Mouse (Mus musculus) left cerebral cortex, adult 9 months (tissue): Measurements from ENCODE around the gene Nmu.
A peak's percentile ranks its signal among the peaks of the same experiment; 100 is the strongest.

Experiments
- DNase-seq, 2 experiments: peaks; one replicate each; pipeline ENCODE4 v3.0.0; 2022; ENCODE audit warnings: low spot score in 2 of 2

Gene Nmu

GRCm38 (mm10) chr5:76363453-76364104 is at the start of gene Nmu:
Gene Nmu, minus strand, starts transcription at chr5:76363788.
- no peak for DNase-seq

GRCm38 (mm10) chr5:76411697-76412096 is 48.1 kb upstream of the Nmu start:
- no peak for DNase-seq

DNA sequence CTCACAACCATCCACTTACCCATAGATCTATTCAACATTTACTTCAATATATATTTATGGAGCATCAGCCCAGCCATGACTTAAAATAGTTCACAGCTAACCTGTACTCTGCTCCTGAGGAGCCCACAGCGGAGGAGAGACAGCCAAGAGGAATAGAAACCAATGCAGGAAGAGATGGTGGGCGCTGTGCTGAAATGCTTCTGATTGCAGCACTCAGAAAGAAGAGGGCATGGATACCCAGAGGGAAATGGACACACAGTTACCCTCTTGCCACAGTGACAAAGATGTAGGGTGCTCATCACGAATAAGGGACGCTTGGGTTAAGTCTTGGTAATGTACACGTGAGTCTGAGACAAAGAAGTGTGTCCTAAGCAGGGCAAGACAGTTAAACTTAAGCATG is 30.8 kb upstream of the Nmu start:
- DNase-seq: no peak

DNA sequence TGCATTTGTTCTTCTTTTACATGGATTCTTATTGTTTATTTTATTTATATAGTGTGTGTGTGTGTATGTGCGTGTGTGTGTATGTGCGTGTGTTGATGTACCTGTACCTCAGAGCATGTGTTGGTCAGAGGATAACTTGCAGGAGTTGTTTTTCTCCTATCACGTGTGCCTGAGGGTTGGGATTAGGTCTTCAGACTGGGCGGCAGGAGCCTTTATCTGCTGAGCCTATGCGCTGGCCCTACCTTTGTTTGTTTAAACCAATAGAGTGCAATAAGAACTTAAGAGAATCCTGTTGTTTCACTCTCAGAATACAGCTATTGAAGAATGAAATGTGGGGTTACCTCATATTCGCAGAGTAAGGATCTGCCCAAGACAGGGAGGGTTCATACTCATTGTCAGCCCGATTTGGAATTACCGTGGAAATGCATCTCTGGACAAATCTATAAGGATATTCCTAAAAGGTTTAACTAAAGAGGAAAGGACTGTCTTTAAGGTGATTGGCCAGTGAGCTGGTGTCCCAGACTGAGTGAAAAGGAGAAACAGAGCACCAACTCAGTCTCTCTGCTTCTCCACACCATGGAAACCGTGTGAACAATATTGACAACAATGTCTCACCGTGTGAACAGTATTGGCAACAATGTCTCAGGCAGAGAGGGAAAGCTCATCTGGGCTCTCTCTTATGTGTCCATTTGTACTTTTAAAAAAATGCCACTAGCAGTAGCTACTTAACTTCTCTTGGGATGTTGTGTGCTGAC is 25.6 kb upstream of the Nmu start:
- no peak for DNase-seq

- no peak for DNase-seq
Measured at GRCm38 (mm10) chr5:76388474-76388873, 24.9 kb upstream of the Nmu start.

DNA sequence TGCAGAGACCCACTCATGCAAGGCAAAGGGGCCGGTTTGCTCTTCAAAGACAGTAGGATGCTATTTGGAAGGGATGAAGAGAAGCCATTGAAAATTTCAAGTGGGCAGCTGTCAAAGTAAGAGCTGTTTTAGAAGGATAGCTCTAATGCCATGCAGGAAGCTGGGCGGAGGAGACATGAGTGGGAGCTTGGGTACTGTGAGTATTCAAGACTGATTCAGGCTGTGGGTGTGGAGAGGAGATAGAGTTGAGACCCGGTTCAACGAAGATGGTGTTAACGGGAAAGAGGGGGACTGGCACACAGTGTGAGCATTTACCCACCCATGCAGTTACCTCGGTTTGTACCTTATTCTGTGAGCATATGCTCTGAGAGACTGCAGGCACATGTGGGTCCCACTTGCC is 20.1 kb upstream of the Nmu start:
- DNase-seq: peak in 1 of 2 experiments; percentile 34

- no peak for DNase-seq
Measured at GRCm38 (mm10) chr5:76381836-76382235, 18.2 kb upstream of the Nmu start.

DNA sequence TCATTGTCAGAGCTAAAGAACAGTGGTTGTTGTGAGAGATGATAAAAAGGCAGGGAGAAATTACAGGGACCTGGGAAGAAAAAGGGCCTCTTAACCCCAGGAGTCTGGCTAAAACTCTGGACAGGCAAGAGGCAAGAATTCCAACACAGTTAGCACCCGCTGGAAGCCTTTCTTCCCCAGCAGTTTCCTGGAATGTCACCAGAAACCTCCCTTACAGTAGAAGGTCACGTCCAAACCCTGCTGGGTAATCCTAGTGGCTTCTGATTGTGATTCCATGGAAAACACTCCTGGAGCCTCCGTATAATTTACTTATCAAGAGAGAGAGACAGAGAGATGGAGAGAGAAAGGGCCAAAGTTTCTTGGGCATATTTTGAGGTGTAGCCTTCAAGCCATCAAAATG is 15.6 kb upstream of the Nmu start:
- DNase-seq: no peak

DNA sequence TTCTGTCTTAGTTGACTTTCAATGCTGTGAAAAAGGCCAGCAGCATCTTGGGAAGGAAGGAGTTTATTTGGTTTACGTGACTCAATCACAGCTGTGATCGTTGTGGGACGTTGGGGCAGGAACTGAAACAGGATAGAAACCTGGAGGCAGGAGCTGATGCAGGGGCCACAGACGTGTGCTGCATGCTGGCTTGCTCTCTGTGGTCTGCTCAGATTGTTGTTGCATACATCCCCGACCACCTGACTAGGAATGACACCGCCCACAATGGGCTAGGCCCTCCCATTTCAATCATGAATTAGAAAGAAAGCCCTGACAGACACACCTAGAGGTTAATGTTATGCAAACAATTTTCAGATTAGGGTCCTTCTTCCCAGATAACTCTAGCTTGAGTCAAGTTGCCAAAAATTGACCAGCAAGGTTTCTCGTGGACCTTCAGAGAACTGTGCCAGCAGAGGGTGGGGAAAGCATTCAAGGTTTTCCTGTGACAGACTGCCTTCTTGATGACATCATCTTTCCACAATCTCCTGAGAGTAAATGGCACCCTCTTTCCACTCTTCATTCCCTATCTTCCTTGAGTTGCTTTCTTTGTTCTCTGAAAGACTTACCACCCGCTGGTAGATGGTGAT is 5.7 kb upstream of the Nmu start:
- no peak for DNase-seq

- no peak for DNase-seq
Measured at GRCm38 (mm10) chr5:76365406-76365805, 1.8 kb upstream of the Nmu start.

GRCm38 (mm10) chr5:76360786-76361185 is 2.8 kb downstream of the Nmu start:
- no peak for DNase-seq

- DNase-seq: no peak
Measured at GRCm38 (mm10) chr5:76360057-76360456, 3.5 kb downstream of the Nmu start.

- DNase-seq: peak in 1 of 2 experiments; percentile 5
Measured at GRCm38 (mm10) chr5:76351953-76352611, 11.5 kb downstream of the Nmu start.

GRCm38 (mm10) chr5:76351537-76351936 is 12.1 kb downstream of the Nmu start:
- no peak for DNase-seq

DNA sequence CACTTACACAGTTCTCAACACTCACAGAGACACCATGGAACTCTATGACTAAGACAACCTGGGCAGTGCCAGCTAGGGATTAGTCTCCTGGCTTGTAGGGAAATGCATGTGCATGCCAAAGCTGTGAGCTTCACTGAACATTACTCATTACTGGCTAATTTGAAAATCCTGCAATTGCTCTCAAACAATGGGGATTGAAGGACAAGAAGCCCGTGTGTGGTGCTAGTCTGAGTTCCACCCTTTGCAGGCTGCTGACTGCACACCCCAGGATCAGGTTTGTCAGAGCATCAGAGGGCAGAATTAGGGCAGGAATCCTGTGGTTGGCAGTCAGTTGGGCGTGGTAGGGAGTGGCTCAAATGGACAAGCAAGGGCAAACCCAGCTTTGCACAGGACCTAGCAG is 17.5 kb downstream of the Nmu start:
- DNase-seq: peak in 1 of 2 experiments; percentile 34

- no peak for DNase-seq
Measured at GRCm38 (mm10) chr5:76340931-76341330, 22.7 kb downstream of the Nmu start.

DNA sequence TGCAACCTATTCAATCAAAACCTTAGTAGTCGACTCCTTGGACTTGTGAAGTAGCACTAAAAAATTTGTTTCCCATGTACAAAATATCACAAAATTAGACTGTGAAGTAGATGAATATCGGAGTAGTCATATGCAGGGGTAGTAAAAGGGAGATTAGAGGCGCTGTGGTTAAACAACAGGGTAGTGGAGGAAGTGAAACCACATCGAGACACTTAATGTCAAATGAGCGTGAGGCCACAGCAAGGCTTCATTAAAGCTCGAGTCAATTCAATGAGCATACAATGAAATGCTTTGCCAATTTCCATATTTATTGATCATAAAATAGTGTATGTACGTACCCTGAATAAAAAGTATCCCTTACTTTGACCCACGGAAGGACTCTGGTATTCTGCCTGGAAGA is 26.5 kb downstream of the Nmu start:
- DNase-seq: no peak

DNA sequence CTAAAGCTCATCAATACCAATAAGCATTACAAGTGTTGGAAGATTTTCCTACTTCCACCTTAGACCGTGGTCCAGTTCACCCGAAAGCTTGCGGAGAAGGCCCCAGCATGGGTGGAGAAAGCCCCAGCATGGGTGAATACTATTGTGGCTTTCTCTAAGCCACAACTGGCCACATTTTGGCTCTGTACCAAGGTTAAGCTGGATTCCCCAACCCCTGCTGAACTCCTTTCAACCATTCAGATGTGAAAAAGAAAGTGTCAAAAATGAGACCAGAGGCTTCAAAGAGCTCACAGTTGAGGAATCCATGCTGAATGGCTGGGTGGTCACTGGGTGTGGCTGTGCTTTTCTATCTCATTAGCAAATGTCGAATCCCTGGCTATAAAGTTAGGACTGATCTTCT is 29.8 kb downstream of the Nmu start:
- no peak for DNase-seq

- DNase-seq: no peak
Measured at GRCm38 (mm10) chr5:76330953-76331352, 32.6 kb downstream of the Nmu start, which contains the start of gene Pdcl2. Gene Pdcl2, minus strand, starts transcription at chr5:76331156.

GRCm38 (mm10) chr5:76327296-76327695 is 36.3 kb downstream of the Nmu start:
- peak in 1 of 2 experiments; percentile 5 for DNase-seq

DNA sequence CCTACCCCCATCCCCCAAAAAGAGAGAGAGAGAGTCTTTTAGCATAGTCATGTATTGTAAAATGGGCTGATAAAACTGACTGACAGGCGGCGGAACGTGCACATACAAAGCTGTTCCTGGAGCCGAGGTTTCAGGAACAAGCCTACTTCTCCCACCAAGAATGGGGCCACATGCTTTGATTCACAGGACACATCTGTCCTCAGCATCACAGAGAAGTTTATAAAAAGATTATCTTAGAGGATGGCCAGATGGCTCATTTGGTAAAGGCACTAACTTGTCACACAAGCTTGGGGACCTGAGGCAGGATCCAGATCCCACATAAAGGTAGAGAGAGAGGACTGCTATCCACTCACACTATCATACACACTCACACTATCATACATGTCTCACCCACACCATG is 38.5 kb downstream of the Nmu start:
- no peak for DNase-seq
